15 mouse cellular contexts compared by ENCODE assay signal in genomic region chr5:121367255-121367654, GRCm38 (mm10).
"Had no signal": no experiment of that assay in that cellular context is flagged by ENCODE, and none has a peak within 500 bp of the region (broad histone marks: within the 10 kb centered on the region; RNA-seq: fewer than 3 reads in every experiment).

No protein-coding gene starts in this region.

- ATAC-seq: intestine, embryonic 15.5 days; liver, embryonic 12.5 days; midbrain, embryonic 16.5 days had no signal

- H3K4me1 ChIP-seq: intestine, embryonic 15.5 days; midbrain, embryonic 12.5 days; neural tube, embryonic 13.5 days had no signal

- H3K9me3 ChIP-seq: intestine, embryonic 15.5 days; liver, embryonic 12.5 days; midbrain, embryonic 12.5 days; neural tube, embryonic 13.5 days had no signal

- H3K27me3 ChIP-seq: intestine, embryonic 15.5 days; liver, embryonic 12.5 days; midbrain, embryonic 12.5 days; neural tube, embryonic 13.5 days had no signal

- H3K4me2 ChIP-seq: intestine, embryonic 15.5 days; liver, embryonic 12.5 days; lung, embryonic 14.5 days; midbrain, embryonic 12.5 days; neural tube, embryonic 13.5 days had no signal

- H3K4me3 ChIP-seq: intestine, embryonic 15.5 days; layer of hippocampus, adult 2 months; liver, embryonic 12.5 days; midbrain, embryonic 12.5 days; myocyte; neural tube, embryonic 13.5 days had no signal

- DNase-seq: kidney, adult 11 months; kidney, adult 8-10 months; layer of hippocampus, adult 9-11 months; thymus, adult 2 months; thymus, postnatal 14 days; thymus, postnatal 4 days had no signal

- H3K9ac ChIP-seq: intestine, embryonic 15.5 days; liver, embryonic 12.5 days; lung, embryonic 14.5 days; midbrain, embryonic 12.5 days; neural tube, embryonic 13.5 days had no signal

- H3K27ac ChIP-seq: intestine, embryonic 15.5 days; kidney, postnatal 0 days; layer of hippocampus, adult 2 months; liver, embryonic 12.5 days; midbrain, embryonic 12.5 days; neural tube, embryonic 13.5 days had no signal
